Mouse (Mus musculus): ENCODE measurements around the gene Ppp2r3a. TPM values are rescaled to one million over a fixed set of nuclear protein-coding genes. Genes with fewer than 3 reads are reported as not detected.

Gene Ppp2r3a
- total RNA-seq, 2 experiments from 2014 or later: 29.0 to 31.3 TPM

DNA sequence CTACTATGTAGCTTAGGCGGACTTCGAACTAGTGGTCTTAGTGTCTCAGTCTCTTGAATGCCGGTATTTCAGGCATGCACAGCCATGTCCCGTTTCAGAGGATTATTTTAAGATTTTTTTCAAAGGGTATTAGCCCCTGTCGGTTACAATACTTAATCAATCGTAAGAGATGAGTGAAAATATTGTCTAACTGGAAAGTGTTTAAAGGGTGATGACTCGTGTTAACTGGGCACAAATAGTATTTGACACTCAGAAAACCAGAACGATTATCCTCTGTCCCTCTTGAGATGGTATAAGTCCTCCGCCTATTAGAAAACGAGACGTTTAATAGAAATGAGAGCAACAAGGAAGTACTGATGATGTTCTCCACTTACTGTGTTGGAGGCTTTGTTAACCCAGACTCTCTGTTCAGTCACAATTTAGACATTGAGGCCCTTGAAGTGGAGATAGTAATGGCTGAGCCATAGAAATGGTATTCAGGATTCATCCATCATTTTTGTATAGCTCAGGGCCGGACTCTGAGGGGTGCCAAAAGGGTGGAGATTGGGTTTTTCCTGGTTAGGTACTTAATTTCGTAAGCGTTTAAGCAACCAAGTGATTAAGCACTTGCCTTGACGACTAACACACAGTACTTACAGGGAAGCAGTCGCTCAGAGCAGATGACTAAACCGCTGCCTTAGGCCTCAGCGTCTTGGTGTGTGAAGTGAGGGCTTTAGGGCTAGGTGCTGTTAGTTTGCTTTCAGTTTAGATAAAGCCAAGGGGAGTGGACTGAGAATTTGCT, 175.3 kb downstream of the Ppp2r3a start:
- DNase-seq (ENCODE audit: low spot score in 2 of 2): no peak

DNA sequence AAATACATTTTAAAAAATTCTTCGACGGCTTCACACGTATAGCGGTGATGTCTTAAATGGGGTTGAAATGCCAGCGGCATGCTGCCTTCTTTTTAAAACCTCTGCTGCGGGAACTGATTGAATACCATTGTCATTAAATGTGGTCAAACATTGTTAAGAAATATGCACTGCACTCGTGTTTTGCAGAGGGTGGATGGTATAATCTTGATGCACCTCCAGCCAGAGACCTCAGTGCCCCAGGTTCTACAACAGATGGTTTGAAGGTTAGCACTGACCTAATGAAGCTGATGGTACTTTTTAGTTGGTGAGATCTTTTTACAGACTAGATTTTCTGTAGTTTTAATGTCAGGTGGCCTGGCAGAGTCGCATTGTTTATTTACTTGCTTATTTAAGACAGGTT, 175.9 kb downstream of the Ppp2r3a start:
- DNase-seq (ENCODE audit: low spot score in 2 of 2): no peak

GRCm38 (mm10) chr9:101075091-101075581, 176.5 kb downstream of the Ppp2r3a start:
- DNase-seq (ENCODE audit: low spot score in 2 of 2): no peak

GRCm38 (mm10) chr9:101074332-101075021, 177.1 kb downstream of the Ppp2r3a start:
- peak; percentile 80 to 86 for DNase-seq (ENCODE audit: low spot score in 2 of 2)

DNA sequence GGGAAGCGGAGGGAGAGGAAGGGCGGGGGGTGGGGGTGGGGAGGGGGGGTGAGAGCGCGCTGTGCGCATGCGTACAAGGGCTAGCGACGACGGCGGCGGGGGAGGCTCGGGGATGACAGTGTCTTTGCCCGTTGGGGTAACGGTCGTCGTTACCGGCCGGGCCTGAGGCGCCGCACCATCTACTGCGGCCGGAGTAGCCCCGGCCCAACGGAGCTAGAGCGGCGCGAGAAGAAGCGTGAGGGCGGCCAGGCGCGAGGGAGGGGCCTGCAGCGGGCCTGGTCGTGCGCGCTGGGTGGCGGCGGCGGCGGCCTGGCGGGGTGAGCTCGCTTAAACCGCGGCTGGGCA, 177.6 kb downstream of the Ppp2r3a start, which contains the start of gene Msl2:
Msl2 (plus strand) TSS at position 115 of the 345 bp plus-strand sequence.
- no peak for DNase-seq (ENCODE audit: low spot score in 2 of 2)

GRCm38 (mm10) chr9:101073041-101073986, 178.3 kb downstream of the Ppp2r3a start:
- peak; percentile 98 to 99 for DNase-seq (ENCODE audit: low spot score in 2 of 2)

- DNase-seq (ENCODE audit: low spot score in 2 of 2): no peak
Measured at GRCm38 (mm10) chr9:101072506-101072905, 179.1 kb downstream of the Ppp2r3a start.

DNA sequence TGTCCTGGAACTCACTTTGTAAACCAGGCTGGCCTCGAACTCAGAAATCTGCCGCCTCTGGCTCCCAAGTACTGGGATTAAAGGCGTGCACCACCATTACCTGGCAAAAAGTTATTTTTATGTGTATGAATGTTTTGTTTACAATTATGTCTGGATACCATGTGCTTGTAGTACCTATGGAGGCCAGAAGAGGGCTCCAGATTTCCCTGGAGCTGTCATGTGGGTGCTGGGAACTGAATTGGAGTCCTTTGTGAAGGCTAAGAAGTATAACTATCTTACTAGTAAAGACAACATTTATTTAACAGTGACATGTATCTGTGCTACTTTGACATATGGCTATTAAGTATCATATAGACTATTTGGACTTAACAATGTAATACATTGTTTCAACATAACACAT, 181.8 kb downstream of the Ppp2r3a start:
- no peak for DNase-seq (ENCODE audit: low spot score in 2 of 2)

- DNase-seq (ENCODE audit: low spot score in 2 of 2): peak in 1 of 2 experiments; percentile 42
Measured at GRCm38 (mm10) chr9:101065076-101065602, 186.5 kb downstream of the Ppp2r3a start.

GRCm38 (mm10) chr9:101062253-101062780, 189.3 kb downstream of the Ppp2r3a start:
- no peak for DNase-seq (ENCODE audit: low spot score in 2 of 2)

DNA sequence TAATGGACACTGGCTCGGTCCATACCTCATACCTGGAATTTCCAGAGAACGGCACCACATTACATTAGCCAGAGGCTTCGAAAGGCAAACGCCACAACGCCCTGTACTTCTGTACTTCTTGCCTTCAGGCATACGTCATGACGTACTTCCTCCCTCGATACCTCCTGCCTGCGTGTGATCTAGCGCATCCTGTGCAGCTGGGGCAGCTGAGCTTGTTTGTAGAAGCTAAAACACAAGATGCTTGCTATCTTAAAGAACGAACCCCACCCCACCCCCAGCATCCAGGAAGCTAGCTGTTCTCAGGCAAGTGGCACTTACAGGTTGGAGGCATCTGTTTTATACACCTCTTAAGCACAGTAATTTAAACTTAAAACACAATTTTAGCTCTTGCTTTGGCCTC, 190.6 kb downstream of the Ppp2r3a start:
- no peak for DNase-seq (ENCODE audit: low spot score in 2 of 2)

GRCm38 (mm10) chr9:101057156-101057555, 194.4 kb downstream of the Ppp2r3a start:
- DNase-seq (ENCODE audit: low spot score in 2 of 2): no peak

Other genes with a start within 250 kb of the Ppp2r3a start
- gene Pccb, start 216.9 kb downstream of the Ppp2r3a start, total RNA-seq (2021): 10 to 100 TPM; 43.3 to 43.9 TPM
- gene Msl2, start 177.7 kb downstream of the Ppp2r3a start, total RNA-seq (2021): 10 to 100 TPM; 65.9 to 66.4 TPM

All from layer of hippocampus, adult 18-20 months (tissue).